Mouse (Mus musculus): Measurements from ENCODE around the gene Pcdh15.

DNA sequence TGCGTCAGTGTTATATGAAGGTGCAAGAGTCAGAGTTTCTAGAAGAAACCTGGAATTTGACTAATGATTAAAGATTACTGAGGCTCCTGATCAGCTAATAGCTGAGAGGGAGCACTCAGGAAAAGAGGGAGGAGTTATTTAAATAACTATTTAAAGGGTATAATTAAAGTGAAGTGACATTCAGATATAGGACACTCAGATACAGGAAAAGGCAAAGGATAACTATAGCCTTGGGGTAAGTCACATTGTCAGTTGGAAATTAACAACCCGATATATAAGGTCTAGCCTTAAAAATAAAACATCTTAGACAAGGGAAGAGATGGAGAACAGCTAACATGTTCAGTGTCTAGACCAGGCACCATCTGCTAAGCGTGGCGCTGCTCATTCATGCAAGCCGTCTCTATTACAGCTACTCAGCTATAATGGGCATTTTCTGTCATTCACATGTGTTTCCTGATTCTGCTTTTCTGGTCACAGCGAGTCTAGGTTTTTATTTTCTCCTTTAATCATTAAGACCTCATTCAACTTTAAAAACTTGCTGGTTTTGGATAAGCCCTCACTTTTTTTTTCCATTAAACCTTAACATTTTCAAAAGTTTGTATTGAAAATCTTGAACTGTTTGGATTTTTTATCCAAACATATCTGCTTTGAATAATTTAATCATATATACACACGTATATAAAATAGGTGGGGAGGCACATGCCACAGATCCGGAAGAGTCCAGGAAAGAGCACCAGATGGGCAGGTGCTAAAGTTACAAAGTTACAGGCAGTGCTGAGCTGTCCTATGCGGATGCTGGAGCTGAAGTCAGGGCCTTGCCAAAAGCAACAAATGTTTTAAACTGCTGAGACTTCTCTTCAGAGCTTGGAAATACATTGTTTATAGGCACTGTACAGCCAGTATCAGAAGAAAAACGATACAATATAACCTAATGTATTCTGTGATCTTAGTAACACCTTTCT is 1288.7 kb downstream of the Pcdh15 start:
- TF ChIP-seq CTCF (conservative IDR thresholded peaks at IDR 0.05; ENCODE audit: low read length) (no peak), POU5F1 (IDR thresholded peaks at IDR 0.05; ENCODE audit: borderline replicate concordance, low read length) (no peak), NANOG (IDR thresholded peaks at IDR 0.05; ENCODE audit: borderline replicate concordance, low read length) (no peak)
